Mouse (Mus musculus): Measurements from ENCODE around the gene Stac2. TPM values are rescaled to one million over a fixed set of nuclear protein-coding genes. Genes with fewer than 3 reads are reported as not detected.

Gene Stac2
- total and polyA plus RNA-seq, 2 experiments: not detected

DNA sequence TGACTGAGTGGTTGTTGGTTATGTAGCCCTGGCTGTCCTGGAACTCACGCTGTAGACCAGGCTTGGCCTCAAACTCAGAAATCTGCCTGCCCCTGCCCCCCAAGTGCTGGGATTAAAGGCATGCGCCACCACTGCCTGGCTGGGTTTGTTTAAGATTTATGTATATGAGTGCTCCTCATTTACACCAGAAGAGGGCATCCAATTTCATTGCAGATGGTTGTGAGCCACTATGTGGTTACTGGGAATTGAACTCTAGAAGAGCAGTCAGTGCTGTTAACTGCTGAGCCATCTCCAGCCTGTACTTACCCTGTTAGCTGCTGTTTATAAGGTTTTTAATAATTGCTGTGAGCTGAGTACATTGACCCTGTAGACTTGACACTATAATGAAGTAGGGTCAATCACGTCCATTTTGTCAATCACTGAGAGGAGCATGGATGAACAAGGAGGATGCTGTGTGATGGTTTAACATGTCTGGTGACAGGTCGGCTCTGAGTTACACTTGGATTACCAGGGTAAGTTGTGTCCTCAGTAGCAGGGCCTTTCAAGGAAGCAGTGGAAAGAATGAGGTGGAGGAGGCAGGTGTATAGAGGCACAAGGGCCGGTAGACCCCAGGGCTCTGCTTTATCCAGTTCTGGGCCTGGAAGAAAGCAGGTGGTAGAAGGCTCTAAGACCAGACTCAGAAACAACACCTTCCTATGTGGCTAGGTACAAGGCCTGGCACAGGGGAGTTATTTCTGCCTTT lies 22.4 kb downstream of the Stac2 start:
- Histone ChIP-seq H3K4me1 (ENCODE audit: control insufficient read depth, insufficient read depth, low read length) (peaks cover 3% of the 10 kb centered on the region), H3K27ac (replicated peaks; ENCODE audit: insufficient read depth, low read depth, low read length) (no peak overlapping the region), H3K79me2 (ENCODE audit: control insufficient read depth, insufficient read depth, low read length) (peaks cover 7% of the 10 kb centered on the region), H3K4me3 (ENCODE audit: insufficient read depth, low read depth, low read length) (no peak overlapping the region), H3K9ac (ENCODE audit: low read depth, low read length) (no peak overlapping the region), H3K27me3 (ENCODE audit: control insufficient read depth, insufficient read depth, low read length) (peaks cover 2% of the 10 kb centered on the region; the same call in 1 of the 2 replicates), H3K36me3 (ENCODE audit: control insufficient read depth, insufficient read depth, low read length) (peaks cover 25% of the 10 kb centered on the region)
- no peak for TF ChIP-seq CTCF (IDR thresholded peaks at IDR 0.05; ENCODE audit: low read depth, low read length)
- TF ChIP-seq POLR2A (IDR thresholded peaks at IDR 0.05; ENCODE audit: extremely low read depth, insufficient read depth, low read length): no peak
- 71% methylated on average over 5 of the region's 5 CpGs for WGBS
- no peak for DNase-seq (ENCODE audit: extremely low read depth, low read depth, low spot score)

DNA sequence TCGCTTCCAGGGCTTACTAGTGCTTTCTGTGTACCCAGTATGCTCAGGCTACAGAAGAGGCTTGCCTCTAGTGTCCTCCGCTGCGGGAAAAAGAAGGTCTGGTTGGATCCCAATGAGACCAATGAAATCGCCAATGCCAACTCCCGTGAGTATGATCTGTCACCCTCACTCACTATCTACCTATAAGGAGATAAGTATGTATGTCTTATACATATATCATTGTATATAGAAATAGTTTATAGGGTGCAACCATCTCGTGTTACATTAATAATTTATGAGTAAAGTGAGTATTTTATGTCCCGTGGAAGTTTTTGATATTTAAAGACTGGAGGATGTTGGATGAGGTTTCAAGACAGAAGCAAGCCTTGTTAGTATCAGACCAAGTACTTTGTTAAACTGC lies 25.5 kb downstream of the Stac2 start:
- TF ChIP-seq POLR2A (IDR thresholded peaks at IDR 0.05; ENCODE audit: extremely low read depth, insufficient read depth, low read length) (no peak), CTCF (IDR thresholded peaks at IDR 0.05; ENCODE audit: low read depth, low read length) (no peak)
- Histone ChIP-seq H3K9ac (ENCODE audit: low read depth, low read length) (peak overlapping the region; percentile 94), H3K27ac (replicated peaks; ENCODE audit: insufficient read depth, low read depth, low read length) (no peak overlapping the region), H3K36me3 (ENCODE audit: control insufficient read depth, insufficient read depth, low read length) (peaks cover 25% of the 10 kb centered on the region), H3K4me1 (ENCODE audit: control insufficient read depth, insufficient read depth, low read length) (peaks cover 3% of the 10 kb centered on the region), H3K27me3 (ENCODE audit: control insufficient read depth, insufficient read depth, low read length) (no peaks in the 10 kb centered on the region), H3K4me3 (ENCODE audit: insufficient read depth, low read depth, low read length) (peak overlapping the region; percentile 99), H3K79me2 (ENCODE audit: control insufficient read depth, insufficient read depth, low read length) (peaks cover 7% of the 10 kb centered on the region)
- DNase-seq (ENCODE audit: extremely low read depth, low read depth, low spot score): no peak
- 12% methylated on average over 7 of the region's 7 CpGs for WGBS

DNA sequence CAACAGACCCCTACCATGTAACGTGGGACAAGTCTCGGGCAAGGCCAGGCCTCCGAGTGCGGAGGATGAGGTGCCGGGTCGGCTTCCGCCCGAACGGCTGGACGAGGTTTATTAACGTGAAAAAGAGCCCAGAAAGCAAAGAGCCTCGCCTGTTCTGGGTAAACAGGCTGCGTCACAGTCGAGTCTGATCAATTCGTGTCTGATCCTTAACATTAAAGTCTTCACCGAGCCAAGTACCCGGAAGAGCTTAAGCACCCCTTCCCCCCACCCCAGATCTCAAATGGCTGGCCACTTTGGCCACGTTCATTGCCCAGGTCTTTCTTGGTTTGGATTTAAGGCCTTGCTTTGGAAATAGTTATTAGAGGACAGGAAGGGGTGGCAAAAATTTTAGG lies 26.0 kb downstream of the Stac2 start:
- Histone ChIP-seq H3K36me3 (ENCODE audit: control insufficient read depth, insufficient read depth, low read length) (peaks cover 25% of the 10 kb centered on the region), H3K79me2 (ENCODE audit: control insufficient read depth, insufficient read depth, low read length) (peaks cover 7% of the 10 kb centered on the region), H3K4me1 (ENCODE audit: control insufficient read depth, insufficient read depth, low read length) (peaks cover 3% of the 10 kb centered on the region), H3K27ac (replicated peaks; ENCODE audit: insufficient read depth, low read depth, low read length) (peak overlapping the region; percentile 78), H3K9ac (ENCODE audit: low read depth, low read length) (peak overlapping the region; percentile 94), H3K27me3 (ENCODE audit: control insufficient read depth, insufficient read depth, low read length) (no peaks in the 10 kb centered on the region), H3K4me3 (ENCODE audit: insufficient read depth, low read depth, low read length) (peak overlapping the region; percentile 99)
- TF ChIP-seq POLR2A (IDR thresholded peaks at IDR 0.05; ENCODE audit: extremely low read depth, insufficient read depth, low read length) (no peak), CTCF (IDR thresholded peaks at IDR 0.05; ENCODE audit: low read depth, low read length) (no peak)
- under 1% methylated on average over 18 of the region's 18 CpGs for WGBS
- peak; percentile 29 for DNase-seq (ENCODE audit: extremely low read depth, low read depth, low spot score)

DNA sequence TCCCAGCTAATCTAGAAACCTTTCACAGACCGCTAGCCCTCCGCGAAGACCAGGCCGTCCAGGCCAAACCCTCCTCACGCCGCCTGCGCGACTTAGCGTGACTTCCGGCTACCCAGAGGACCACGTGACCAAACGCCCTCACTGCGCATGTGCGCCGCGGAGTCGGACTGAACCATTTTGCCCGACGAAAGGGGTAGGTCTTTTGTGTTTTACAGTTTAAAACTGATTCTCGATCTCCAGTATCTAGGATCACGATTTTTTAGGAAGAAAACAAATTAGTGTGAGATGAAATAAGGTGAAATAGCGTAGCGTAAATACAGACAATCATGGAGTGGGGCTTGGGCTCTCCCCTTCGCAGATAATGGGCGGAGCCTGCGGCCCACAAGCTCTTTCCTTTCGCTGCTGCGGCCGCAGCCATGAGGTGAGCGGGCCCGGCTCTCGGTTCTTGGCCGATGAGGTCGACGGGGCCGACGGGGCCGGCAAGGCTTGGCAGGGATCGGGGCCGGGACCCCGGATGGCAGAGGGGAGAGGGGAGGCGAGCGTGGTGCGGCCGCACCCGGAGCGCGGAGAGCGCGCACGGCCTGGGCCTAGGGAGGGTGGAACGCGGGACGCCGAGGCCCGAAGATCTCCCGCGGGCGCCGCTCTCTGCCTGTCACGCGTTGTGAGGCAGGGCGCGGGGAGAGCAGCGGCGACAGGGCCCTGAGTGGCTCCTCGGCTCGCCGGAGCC lies 26.5 kb downstream of the Stac2 start, which contains the start of gene Rpl19:
Gene Rpl19, plus strand, starts transcription at position 141 of the 727 bp plus-strand sequence.
- H3K9ac ChIP-seq (ENCODE audit: low read depth, low read length): peak within 1 kb of the TSS; percentile 94
- peak; percentile 83 for DNase-seq (ENCODE audit: extremely low read depth, low read depth, low spot score)
- H3K79me2 ChIP-seq (ENCODE audit: control insufficient read depth, insufficient read depth, low read length): peaks cover 7% of the 10 kb centered on the region
- H3K27ac ChIP-seq (replicated peaks; ENCODE audit: insufficient read depth, low read depth, low read length): peak within 1 kb of the TSS; percentile 78
- TF ChIP-seq POLR2A (IDR thresholded peaks at IDR 0.05; ENCODE audit: extremely low read depth, insufficient read depth, low read length): peak; percentile 92
- TF ChIP-seq CTCF (IDR thresholded peaks at IDR 0.05; ENCODE audit: low read depth, low read length): no peak
- peak within 1 kb of the TSS; percentile 99 for H3K4me3 ChIP-seq (ENCODE audit: insufficient read depth, low read depth, low read length)
- H3K27me3 ChIP-seq (ENCODE audit: control insufficient read depth, insufficient read depth, low read length): peaks cover 2% of the 10 kb centered on the region; the same call in 1 of the 2 replicates
- under 1% methylated on average over 68 of the region's 69 CpGs for WGBS
- H3K4me1 ChIP-seq (ENCODE audit: control insufficient read depth, insufficient read depth, low read length): peaks cover 3% of the 10 kb centered on the region; the same call in 1 of the 2 replicates
- peaks cover 25% of the 10 kb centered on the region for H3K36me3 ChIP-seq (ENCODE audit: control insufficient read depth, insufficient read depth, low read length)

DNA sequence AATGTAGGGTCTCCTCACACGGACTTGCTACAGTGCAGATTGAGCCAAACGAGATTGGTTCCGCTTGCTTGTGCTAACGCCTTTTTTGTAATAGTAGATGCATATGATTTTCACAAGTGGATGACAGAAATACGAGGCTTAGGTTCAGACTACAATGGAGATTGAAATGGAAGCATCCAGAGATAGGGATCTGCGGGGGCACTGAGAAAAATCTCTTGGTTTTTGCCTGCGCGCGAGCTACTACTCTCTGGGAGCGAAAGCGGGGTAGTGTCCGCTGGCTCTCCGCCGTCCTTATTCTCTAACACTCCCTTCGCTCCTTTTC lies 27.1 kb downstream of the Stac2 start:
- Histone ChIP-seq H3K4me3 (ENCODE audit: insufficient read depth, low read depth, low read length) (peak overlapping the region; percentile 59), H3K27me3 (ENCODE audit: control insufficient read depth, insufficient read depth, low read length) (peaks cover 4% of the 10 kb centered on the region; the same call in 1 of the 2 replicates), H3K9ac (ENCODE audit: low read depth, low read length) (peak overlapping the region; percentile 78), H3K36me3 (ENCODE audit: control insufficient read depth, insufficient read depth, low read length) (peaks cover 25% of the 10 kb centered on the region), H3K27ac (replicated peaks; ENCODE audit: insufficient read depth, low read depth, low read length) (peak overlapping the region; percentile 70), H3K4me1 (ENCODE audit: control insufficient read depth, insufficient read depth, low read length) (peaks cover 6% of the 10 kb centered on the region; the same call in 1 of the 2 replicates), H3K79me2 (ENCODE audit: control insufficient read depth, insufficient read depth, low read length) (peaks cover 7% of the 10 kb centered on the region)
- 6% methylated on average over 15 of the region's 15 CpGs for WGBS
- TF ChIP-seq CTCF (IDR thresholded peaks at IDR 0.05; ENCODE audit: low read depth, low read length) (no peak), POLR2A (IDR thresholded peaks at IDR 0.05; ENCODE audit: extremely low read depth, insufficient read depth, low read length) (no peak)
- DNase-seq (ENCODE audit: extremely low read depth, low read depth, low spot score): no peak
